Mouse (Mus musculus) small intestine, adult 2 months (tissue): Measurements from ENCODE around the gene Rnf115.

Experiments used
- CTCF ChIP-seq: fragments of 200-500 bp; IDR thresholded peaks from 2 replicates; pipeline ENCODE4 v1.5.1; 2012; ENCODE audit warnings: low read depth, mild to moderate bottlenecking, control low read depth, inconsistent platforms, low read length, moderate library complexity, mixed read lengths; ENCODE audit not compliant: insufficient replicate concordance, insufficient read length; ENCODE audit errors: extremely low read depth
- POLR2A ChIP-seq: fragments of 200-500 bp; IDR thresholded peaks from 2 replicates; pipeline ENCODE4 v1.6.1; 2012; ENCODE audit warnings: low read depth, mild to moderate bottlenecking, control low read depth, inconsistent platforms, low read length, moderate library complexity

GRCm38 (mm10) chr3:96706217-96706616 is 21.2 kb upstream of the Rnf115 start:
- TF ChIP-seq CTCF (no peak), POLR2A (no peak)
